Mouse (Mus musculus) testis, adult 2 months (tissue): Measurements from ENCODE around the gene Acot7. TPM values are rescaled to one million over a fixed set of nuclear protein-coding genes. Genes with fewer than 3 reads are reported as not detected.

Experiments
- H3K27ac ChIP-seq: fragments of 200-500 bp; 2 replicates; pipeline ENCODE4 v1.5.1; 2012; ENCODE audit warnings: low read depth, low read length; ENCODE audit not compliant: control insufficient read depth, insufficient read depth
- H3K27me3 ChIP-seq: fragments of 200-500 bp; 2 replicates; pipeline ENCODE4 v1.6.1; 2012; ENCODE audit warnings: mild to moderate bottlenecking, low read length, moderate library complexity; ENCODE audit not compliant: control insufficient read depth, insufficient read depth
- H3K36me3 ChIP-seq: fragments of 200-500 bp; 2 replicates; pipeline ENCODE4 v1.6.1; 2012; ENCODE audit warnings: mild to moderate bottlenecking, low read length; ENCODE audit not compliant: control insufficient read depth, insufficient read depth
- H3K4me1 ChIP-seq: fragments of 200-500 bp; 2 replicates; pipeline ENCODE4 v1.6.1; 2012; ENCODE audit warnings: low read length; ENCODE audit not compliant: control insufficient read depth, insufficient read depth
- H3K4me3 ChIP-seq: fragments of 200-500 bp; 2 replicates; pipeline ENCODE4 v1.5.1; 2012; ENCODE audit warnings: low read depth, mild to moderate bottlenecking, low read length, moderate library complexity, mixed read lengths; ENCODE audit not compliant: control insufficient read depth
- CTCF ChIP-seq: fragments of 200-500 bp; IDR thresholded peaks from 2 replicates; pipeline ENCODE4 v1.5.1; 2012; ENCODE audit warnings: low read depth, mild to moderate bottlenecking, inconsistent platforms, low read length, moderate library complexity; ENCODE audit not compliant: control insufficient read depth, insufficient read depth, insufficient replicate concordance
- POLR2A ChIP-seq: fragments of 200-500 bp; IDR thresholded peaks from 2 replicates; pipeline ENCODE4 v1.6.1; 2012; ENCODE audit warnings: low read depth, mild to moderate bottlenecking, inconsistent platforms, low read length, moderate library complexity; ENCODE audit not compliant: control insufficient read depth
- polyA plus RNA-seq: library from polyadenylated mRNA; depleted of rRNA; stranded (reverse); fragments of >200 nt; gene quantifications from 2 replicates; pipeline ENCODE4 v1.2.3, GENCODE M21; 2012

The Acot7 gene
- polyA plus RNA-seq, 1 experiment: 685 TPM

DNA sequence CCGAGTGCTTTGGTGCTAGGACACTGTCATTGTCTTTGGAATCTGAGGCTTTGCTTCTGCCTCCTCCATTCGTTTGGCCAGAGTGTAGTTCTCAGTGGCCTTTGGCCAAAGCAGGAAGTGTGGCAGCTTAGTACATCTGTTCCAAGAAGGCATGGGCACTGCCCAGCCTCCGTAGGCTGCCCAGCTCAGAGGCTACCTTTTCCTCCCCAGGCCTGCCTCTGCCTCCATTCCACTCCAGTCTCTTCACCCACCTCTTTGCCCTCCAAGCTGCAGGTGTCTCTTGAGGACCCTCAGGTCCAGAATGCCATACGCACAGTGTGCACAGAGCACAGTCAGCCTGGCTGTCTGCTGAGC, 86.2 kb downstream of the Acot7 start:
- Histone ChIP-seq H3K4me3 (no peak overlapping the region), H3K36me3 (no peaks in the 10 kb centered on the region; the same call in none of the 2 replicates), H3K27ac (no peak overlapping the region), H3K27me3 (no peaks in the 10 kb centered on the region), H3K4me1 (no peaks in the 10 kb centered on the region)
- TF ChIP-seq CTCF: 0 out of 2 replicates have a peak, but pooled peaks have one; percentile 12
- no peak for TF ChIP-seq POLR2A

DNA sequence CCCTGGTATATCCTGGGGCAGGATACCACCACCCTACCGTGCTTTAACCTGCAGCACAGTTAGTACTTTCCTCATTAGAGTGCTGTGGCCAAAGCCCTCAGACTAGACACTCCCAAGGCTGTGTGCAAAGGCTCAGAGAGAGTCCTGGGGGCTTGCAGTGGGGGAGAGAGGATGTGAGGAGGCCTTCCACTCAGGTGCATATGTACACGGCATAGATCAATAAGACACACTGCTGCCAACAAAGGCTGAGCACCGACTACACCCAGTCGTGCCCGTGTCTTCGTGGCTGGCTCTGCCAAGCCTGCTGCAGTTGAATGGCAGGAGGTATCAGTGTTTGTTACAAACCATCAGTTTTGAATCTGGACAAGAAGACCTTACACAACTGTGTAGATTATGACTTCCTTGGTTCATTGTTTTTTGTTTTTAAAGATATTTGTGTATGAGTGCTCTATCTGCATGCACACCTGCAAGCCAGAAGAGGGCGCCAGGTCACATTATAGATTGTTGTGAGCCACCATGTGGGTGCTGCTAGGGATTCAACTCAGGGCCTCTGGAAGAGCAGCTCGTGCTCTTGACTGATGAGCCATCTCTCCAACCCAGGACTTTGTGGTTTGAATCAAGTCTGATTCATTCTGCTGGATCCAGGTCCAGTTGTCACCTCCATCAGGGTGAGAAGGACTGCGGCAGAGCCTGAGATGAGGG, 87.1 kb downstream of the Acot7 start:
- H3K27ac ChIP-seq: no peak overlapping the region
- H3K27me3 ChIP-seq: no peaks in the 10 kb centered on the region
- H3K4me3 ChIP-seq: no peak overlapping the region
- no peak for TF ChIP-seq CTCF
- no peak for TF ChIP-seq POLR2A
- no peaks in the 10 kb centered on the region for H3K4me1 ChIP-seq
- no peaks in the 10 kb centered on the region; the same call in none of the 2 replicates for H3K36me3 ChIP-seq

DNA sequence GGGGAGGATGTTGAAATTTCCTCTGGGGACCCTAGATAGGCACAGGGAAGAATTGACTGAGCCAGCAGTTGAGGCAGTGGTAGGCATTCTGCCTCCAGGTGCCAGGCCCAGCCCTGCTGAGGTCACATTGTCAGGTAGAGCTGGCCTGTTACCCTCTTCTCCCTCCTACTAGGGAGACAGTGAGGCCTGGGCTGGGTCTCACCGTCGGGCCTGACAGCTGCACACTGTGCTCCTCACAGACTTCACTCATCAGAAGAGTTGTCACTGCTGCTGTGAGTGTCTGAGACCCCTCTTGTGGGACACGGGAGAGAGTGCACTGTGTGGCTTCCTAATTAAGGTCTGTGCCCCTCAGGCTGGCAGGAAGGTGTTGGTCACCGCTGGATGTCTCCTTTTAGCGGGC, 87.9 kb downstream of the Acot7 start:
- H3K4me1 ChIP-seq: no peaks in the 10 kb centered on the region

DNA sequence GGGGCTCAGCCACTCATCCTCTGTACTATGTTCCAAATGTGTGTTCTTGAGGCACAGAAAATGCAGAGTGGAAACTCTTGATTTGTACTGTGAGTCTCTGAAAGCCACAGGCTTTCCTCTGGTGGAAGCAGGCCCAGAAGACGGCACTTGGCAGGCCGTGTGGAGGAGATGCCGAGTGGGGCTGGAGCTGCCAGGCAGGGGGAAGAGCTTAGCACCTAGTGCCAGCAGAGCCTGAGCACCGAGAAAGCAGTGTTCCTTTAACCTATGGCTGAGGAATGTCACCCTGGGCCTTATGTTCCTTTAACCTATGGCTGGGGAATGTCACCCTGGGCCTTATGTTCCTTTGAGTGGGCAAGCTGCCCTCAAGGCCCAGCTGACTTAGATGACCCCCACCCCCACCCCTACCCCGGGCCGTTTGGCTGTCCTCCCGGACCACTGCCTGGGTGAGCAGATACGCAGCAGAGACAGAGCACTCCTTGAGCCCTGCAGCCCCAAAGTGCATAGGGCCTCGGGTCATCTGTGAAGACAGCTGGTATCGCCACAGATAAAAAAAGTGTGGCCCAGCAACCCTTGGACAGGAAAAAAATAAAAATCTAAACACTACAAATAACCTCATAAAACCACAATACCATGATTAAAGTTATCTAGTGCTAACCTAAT, 88.4 kb downstream of the Acot7 start:
- no peaks in the 10 kb centered on the region for H3K4me1 ChIP-seq
- TF ChIP-seq POLR2A (no peak), CTCF (no peak)
- no peaks in the 10 kb centered on the region for H3K27me3 ChIP-seq
- no peak overlapping the region for H3K4me3 ChIP-seq
- no peaks in the 10 kb centered on the region; the same call in none of the 2 replicates for H3K36me3 ChIP-seq
- H3K27ac ChIP-seq: no peak overlapping the region

More for the DNA sequence above, 87.9 kb downstream of the Acot7 start:
- H3K36me3 ChIP-seq: no peaks in the 10 kb centered on the region; the same call in none of the 2 replicates
- no peaks in the 10 kb centered on the region for H3K27me3 ChIP-seq
- TF ChIP-seq POLR2A: no peak
- no peak for TF ChIP-seq CTCF
- H3K4me3 ChIP-seq: no peak overlapping the region
- H3K27ac ChIP-seq: no peak overlapping the region

DNA sequence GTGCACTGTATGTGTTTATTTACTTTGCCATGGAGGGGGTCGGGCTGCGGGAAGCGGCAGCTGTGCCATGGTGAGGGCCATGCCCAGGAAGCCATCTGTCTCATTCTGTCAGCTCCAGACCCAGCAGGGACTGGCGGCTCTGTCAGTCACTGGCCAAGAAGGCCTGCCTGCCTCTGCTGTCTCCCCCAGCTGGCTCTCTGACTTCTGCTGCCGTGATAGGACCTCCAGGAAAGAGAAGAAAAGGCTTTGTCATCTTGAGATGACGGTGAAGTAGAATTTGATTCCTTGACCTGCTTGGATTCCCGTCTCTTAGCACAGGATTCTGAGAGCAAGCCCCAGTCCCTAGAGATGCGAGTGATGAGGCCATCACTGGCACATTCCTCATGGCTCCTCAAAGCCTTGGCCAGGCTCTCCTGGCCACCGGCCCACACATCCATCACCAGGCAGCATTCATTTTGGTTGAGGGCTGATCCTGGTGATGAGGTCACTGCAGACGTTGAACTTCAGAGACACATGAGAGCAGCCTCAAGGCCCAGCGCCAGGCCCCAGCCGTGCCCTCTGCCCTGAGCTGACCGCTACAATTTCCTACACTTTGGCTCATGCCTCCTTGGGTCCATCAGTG, 89.9 kb downstream of the Acot7 start:
- H3K36me3 ChIP-seq: no peaks in the 10 kb centered on the region; the same call in 1 of the 2 replicates
- H3K4me3 ChIP-seq: no peak overlapping the region
- no peak overlapping the region for H3K27ac ChIP-seq
- no peaks in the 10 kb centered on the region for H3K27me3 ChIP-seq
- no peaks in the 10 kb centered on the region for H3K4me1 ChIP-seq
- no peak for TF ChIP-seq POLR2A
- TF ChIP-seq CTCF: no peak

DNA sequence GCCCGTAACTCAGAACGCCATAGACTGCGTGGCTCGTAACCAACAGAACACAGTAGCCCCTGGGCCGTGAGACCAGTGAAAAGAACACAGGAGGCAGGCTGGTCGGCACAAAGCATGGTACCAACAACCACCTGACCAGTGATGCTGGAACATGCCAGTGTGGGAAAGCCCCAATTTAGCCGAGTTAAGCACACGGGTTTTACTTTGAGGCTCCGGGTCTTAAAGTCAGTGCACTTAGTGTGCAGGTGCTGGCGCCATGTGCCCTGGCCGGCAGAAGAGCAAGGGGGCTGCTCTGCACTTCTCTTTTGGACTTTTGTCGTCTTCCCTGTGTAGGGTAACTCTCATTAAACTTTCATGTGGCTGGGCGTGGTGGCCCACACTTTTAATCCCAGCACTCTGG, 92.0 kb downstream of the Acot7 start:
- H3K27me3 ChIP-seq: no peaks in the 10 kb centered on the region
- no peak overlapping the region; the same call in 1 of the 2 replicates for H3K4me3 ChIP-seq
- no peaks in the 10 kb centered on the region for H3K36me3 ChIP-seq
- H3K27ac ChIP-seq: no peak overlapping the region
- TF ChIP-seq CTCF (no peak), POLR2A (no peak)
- peaks cover 7% of the 10 kb centered on the region for H3K4me1 ChIP-seq

DNA sequence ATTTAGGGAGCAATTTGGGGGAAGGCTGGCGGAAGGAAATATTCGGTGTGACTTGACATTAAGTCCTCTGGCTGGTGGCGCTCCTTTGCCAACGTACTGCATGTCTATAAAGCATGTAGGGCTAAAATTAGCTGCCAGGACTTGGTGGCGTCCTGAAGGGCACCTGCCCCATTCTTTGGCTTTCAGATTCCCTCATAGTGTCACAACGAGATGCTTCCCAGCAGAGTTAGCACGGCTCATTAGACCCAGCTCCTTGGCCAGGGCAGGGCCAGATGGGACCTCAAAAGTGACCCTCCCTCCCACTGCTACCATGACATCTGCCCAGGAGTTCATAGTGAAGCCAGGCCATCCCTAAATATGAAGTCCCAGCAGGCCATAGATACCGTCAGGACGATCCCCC, 92.7 kb downstream of the Acot7 start:
- Histone ChIP-seq H3K4me3 (peak overlapping the region; percentile 7; the same call in 1 of the 2 replicates), H3K4me1 (peaks cover 8% of the 10 kb centered on the region), H3K27me3 (no peaks in the 10 kb centered on the region), H3K27ac (0 out of 2 replicates have a peak overlapping the region, but pooled peaks have one; percentile 22), H3K36me3 (no peaks in the 10 kb centered on the region)
- no peak for TF ChIP-seq POLR2A
- no peak for TF ChIP-seq CTCF
